Mouse (Mus musculus): ENCODE results near the gene Nkx3-2. TPM values are rescaled to one million over a fixed set of nuclear protein-coding genes. Genes with fewer than 3 reads are reported as not detected.

Nkx3-2 gene
- polyA plus RNA-seq, 1 experiment, result not detected

DNA sequence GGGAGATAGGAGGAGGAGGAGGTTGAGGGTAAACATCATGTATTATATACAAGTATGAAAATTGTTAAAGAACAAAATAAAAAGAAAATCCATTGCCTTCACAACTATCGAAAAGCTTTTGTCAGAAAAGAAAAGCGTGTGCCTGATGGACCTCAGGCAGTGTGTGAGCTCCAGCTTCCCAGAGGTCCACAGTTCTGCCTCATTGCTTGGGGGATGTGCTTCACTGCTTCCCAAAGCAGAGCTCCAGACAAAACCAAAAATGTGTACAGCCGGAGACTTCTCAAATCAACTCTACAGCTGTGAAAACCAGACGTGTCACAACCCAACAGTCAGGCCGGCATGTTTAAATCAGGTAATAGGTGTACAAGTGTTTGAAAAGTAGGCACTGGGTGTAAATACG lies 38.7 kb downstream of the Nkx3-2 start:
- TF ChIP-seq CTCF (IDR thresholded peaks at IDR 0.05; ENCODE audit: insufficient read depth, low read length), result no peak
- TF ChIP-seq POLR2A (IDR thresholded peaks at IDR 0.05; ENCODE audit: borderline replicate concordance, extremely low read depth, low read depth, low read length), result no peak
- 73% methylated on average over 6 of the region's 6 CpGs for WGBS

More for the DNA sequence above, 38.7 kb downstream of the Nkx3-2 start:
- Histone ChIP-seq H3K4me3 (replicated peaks; ENCODE audit: extremely low read depth, low read depth, low read length) (no peak overlapping the region), H3K4me1 (ENCODE audit: control insufficient read depth, insufficient read depth, low read length) (no peaks in the 10 kb centered on the region)
- no peak for DNase-seq

Other genes starting within 250 kb of the Nkx3-2 start
- 36.5 and 37.2 TPM in 2 replicates for gene Rab28, start 56.3 kb downstream of the Nkx3-2 start, polyA plus RNA-seq (2012; rRNA removed)
- gene Bod1l, start 79.8 kb upstream of the Nkx3-2 start, polyA plus RNA-seq (2012; rRNA removed), result 3.7 and 4.8 TPM in 2 replicates